Mouse (Mus musculus): ENCODE data around the gene Pkp1. TPM values are rescaled to one million over a fixed set of nuclear protein-coding genes. Genes with fewer than 3 reads are reported as not detected.

Pkp1 gene
- total and polyA plus RNA-seq, 2 experiments = 0.09 to 0.13 TPM

DNA sequence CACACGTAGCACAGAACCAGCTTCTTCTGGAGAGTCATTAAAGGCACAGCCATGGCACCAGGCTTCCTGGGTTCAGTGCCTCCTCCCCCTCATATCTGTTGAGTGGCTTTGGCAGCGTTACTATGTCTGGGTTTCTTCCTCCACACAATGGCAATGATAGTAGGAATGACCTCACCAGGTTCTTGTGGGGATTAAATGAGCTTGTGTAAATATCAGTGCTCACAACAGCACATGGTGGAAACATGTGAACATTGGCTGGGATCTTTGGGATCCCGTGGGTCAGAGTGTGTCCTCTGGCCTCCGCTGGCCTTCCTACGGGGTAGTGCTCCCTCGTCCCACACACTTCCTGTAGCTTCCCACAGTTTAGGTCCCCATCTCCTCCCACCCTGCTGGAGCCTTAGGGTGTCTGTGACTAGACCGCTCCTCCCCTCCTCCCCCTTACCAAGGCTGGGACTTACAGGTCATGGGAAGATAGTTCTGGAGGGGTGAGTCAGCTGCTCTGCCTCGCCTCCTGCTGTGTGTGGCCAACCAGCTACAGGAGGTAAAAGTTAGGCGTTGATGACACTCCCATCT lies 56.9 kb downstream of the Pkp1 start:
- H3K79me2 ChIP-seq (ENCODE audit: control insufficient read depth, insufficient read depth, low read length) = no peaks in the 10 kb centered on the region
- H3K27ac ChIP-seq (replicated peaks; ENCODE audit: insufficient read depth, low read depth, low read length) = no peak overlapping the region
- H3K27me3 ChIP-seq (ENCODE audit: control insufficient read depth, insufficient read depth, low read length) = no peaks in the 10 kb centered on the region
- no peaks in the 10 kb centered on the region for H3K36me3 ChIP-seq (ENCODE audit: control insufficient read depth, insufficient read depth, low read length)
- 48% methylated on average over 9 of the region's 9 CpGs for WGBS
- H3K9ac ChIP-seq (ENCODE audit: low read depth, low read length) = no peak overlapping the region
- no peak for TF ChIP-seq POLR2A (IDR thresholded peaks at IDR 0.05; ENCODE audit: extremely low read depth, insufficient read depth, low read length)
- TF ChIP-seq CTCF (IDR thresholded peaks at IDR 0.05; ENCODE audit: low read depth, low read length) = no peak
- no peaks in the 10 kb centered on the region for H3K4me1 ChIP-seq (ENCODE audit: control insufficient read depth, insufficient read depth, low read length)
- no peak overlapping the region for H3K4me3 ChIP-seq (ENCODE audit: insufficient read depth, low read depth, low read length)
- peak; percentile 14 for DNase-seq (ENCODE audit: extremely low read depth, low read depth, low spot score)

DNA sequence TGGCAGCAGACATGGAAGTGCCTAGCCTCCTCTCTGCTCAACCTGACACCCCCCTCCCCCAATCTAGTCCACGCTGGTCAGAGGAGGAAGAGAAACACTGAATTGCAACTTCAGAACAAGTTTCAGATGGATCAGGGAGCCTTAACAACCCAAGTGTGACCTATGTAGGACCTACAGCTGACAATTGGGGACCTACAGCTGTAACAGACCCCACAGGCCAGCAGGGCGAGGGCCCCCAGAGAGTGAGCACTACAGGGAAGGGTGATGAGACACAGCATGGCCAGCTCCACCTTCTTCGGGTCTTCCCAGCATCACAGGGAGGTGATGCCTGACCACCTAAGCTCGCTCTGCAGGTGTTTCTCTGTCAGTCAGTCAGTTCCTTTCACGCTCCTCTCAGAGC lies 57.9 kb downstream of the Pkp1 start:
- Histone ChIP-seq H3K36me3 (ENCODE audit: control insufficient read depth, insufficient read depth, low read length) (no peaks in the 10 kb centered on the region), H3K27ac (replicated peaks; ENCODE audit: insufficient read depth, low read depth, low read length) (no peak overlapping the region), H3K4me1 (ENCODE audit: control insufficient read depth, insufficient read depth, low read length) (no peaks in the 10 kb centered on the region), H3K79me2 (ENCODE audit: control insufficient read depth, insufficient read depth, low read length) (no peaks in the 10 kb centered on the region), H3K27me3 (ENCODE audit: control insufficient read depth, insufficient read depth, low read length) (no peaks in the 10 kb centered on the region), H3K4me3 (ENCODE audit: insufficient read depth, low read depth, low read length) (no peak overlapping the region), H3K9ac (ENCODE audit: low read depth, low read length) (no peak overlapping the region)
- WGBS = 77% methylated on average over 5 of the region's 5 CpGs
- no peak for DNase-seq (ENCODE audit: extremely low read depth, low read depth, low spot score)
- no peak for TF ChIP-seq POLR2A (IDR thresholded peaks at IDR 0.05; ENCODE audit: extremely low read depth, insufficient read depth, low read length)
- no peak for TF ChIP-seq CTCF (IDR thresholded peaks at IDR 0.05; ENCODE audit: low read depth, low read length)

- no peak for DNase-seq (ENCODE audit: extremely low read depth, low read depth, low spot score)
- Histone ChIP-seq H3K79me2 (ENCODE audit: control insufficient read depth, insufficient read depth, low read length) (no peaks in the 10 kb centered on the region), H3K36me3 (ENCODE audit: control insufficient read depth, insufficient read depth, low read length) (no peaks in the 10 kb centered on the region), H3K27me3 (ENCODE audit: control insufficient read depth, insufficient read depth, low read length) (no peaks in the 10 kb centered on the region), H3K27ac (replicated peaks; ENCODE audit: insufficient read depth, low read depth, low read length) (no peak overlapping the region), H3K9ac (ENCODE audit: low read depth, low read length) (no peak overlapping the region), H3K4me3 (ENCODE audit: insufficient read depth, low read depth, low read length) (no peak overlapping the region), H3K4me1 (ENCODE audit: control insufficient read depth, insufficient read depth, low read length) (no peaks in the 10 kb centered on the region)
- 91% methylated on average over 7 of the region's 7 CpGs for WGBS
- TF ChIP-seq CTCF (IDR thresholded peaks at IDR 0.05; ENCODE audit: low read depth, low read length) = no peak
- no peak for TF ChIP-seq POLR2A (IDR thresholded peaks at IDR 0.05; ENCODE audit: extremely low read depth, insufficient read depth, low read length)
These were observed 60.5 kb downstream of the Pkp1 start for GRCm38 (mm10) chr1:135858533-135858932.

- no peak overlapping the region for H3K4me3 ChIP-seq (ENCODE audit: insufficient read depth, low read depth, low read length)
- no peaks in the 10 kb centered on the region for H3K36me3 ChIP-seq (ENCODE audit: control insufficient read depth, insufficient read depth, low read length)
- H3K79me2 ChIP-seq (ENCODE audit: control insufficient read depth, insufficient read depth, low read length) = no peaks in the 10 kb centered on the region
- H3K27ac ChIP-seq (replicated peaks; ENCODE audit: insufficient read depth, low read depth, low read length) = no peak overlapping the region
- no peaks in the 10 kb centered on the region for H3K27me3 ChIP-seq (ENCODE audit: control insufficient read depth, insufficient read depth, low read length)
- DNase-seq (ENCODE audit: extremely low read depth, low read depth, low spot score) = no peak
- H3K9ac ChIP-seq (ENCODE audit: low read depth, low read length) = no peak overlapping the region
- WGBS = 65% methylated on average over 11 of the region's 11 CpGs
- TF ChIP-seq CTCF (IDR thresholded peaks at IDR 0.05; ENCODE audit: low read depth, low read length) = no peak
- TF ChIP-seq POLR2A (IDR thresholded peaks at IDR 0.05; ENCODE audit: extremely low read depth, insufficient read depth, low read length) = no peak
- H3K4me1 ChIP-seq (ENCODE audit: control insufficient read depth, insufficient read depth, low read length) = peaks cover 2% of the 10 kb centered on the region; the same call in 1 of the 2 replicates
These were observed 61.8 kb downstream of the Pkp1 start for GRCm38 (mm10) chr1:135857137-135857775.

GRCm38 (mm10) chr1:135856070-135856469 lies 62.9 kb downstream of the Pkp1 start:
- H3K4me3 ChIP-seq (ENCODE audit: insufficient read depth, low read depth, low read length) = no peak overlapping the region
- WGBS = 67% methylated on average over 4 of the region's 4 CpGs
- H3K4me1 ChIP-seq (ENCODE audit: control insufficient read depth, insufficient read depth, low read length) = peaks cover 2% of the 10 kb centered on the region; the same call in 1 of the 2 replicates
- TF ChIP-seq POLR2A (IDR thresholded peaks at IDR 0.05; ENCODE audit: extremely low read depth, insufficient read depth, low read length) (no peak), CTCF (IDR thresholded peaks at IDR 0.05; ENCODE audit: low read depth, low read length) (no peak)
- no peak overlapping the region for H3K9ac ChIP-seq (ENCODE audit: low read depth, low read length)
- no peak overlapping the region for H3K27ac ChIP-seq (replicated peaks; ENCODE audit: insufficient read depth, low read depth, low read length)
- no peaks in the 10 kb centered on the region for H3K79me2 ChIP-seq (ENCODE audit: control insufficient read depth, insufficient read depth, low read length)
- no peaks in the 10 kb centered on the region for H3K27me3 ChIP-seq (ENCODE audit: control insufficient read depth, insufficient read depth, low read length)
- H3K36me3 ChIP-seq (ENCODE audit: control insufficient read depth, insufficient read depth, low read length) = no peaks in the 10 kb centered on the region
- DNase-seq (ENCODE audit: extremely low read depth, low read depth, low spot score) = no peak

- no peaks in the 10 kb centered on the region for H3K27me3 ChIP-seq (ENCODE audit: control insufficient read depth, insufficient read depth, low read length)
- H3K27ac ChIP-seq (replicated peaks; ENCODE audit: insufficient read depth, low read depth, low read length) = no peak overlapping the region
- no peak for DNase-seq (ENCODE audit: extremely low read depth, low read depth, low spot score)
- TF ChIP-seq CTCF (IDR thresholded peaks at IDR 0.05; ENCODE audit: low read depth, low read length) (no peak), POLR2A (IDR thresholded peaks at IDR 0.05; ENCODE audit: extremely low read depth, insufficient read depth, low read length) (no peak)
- peaks cover 2% of the 10 kb centered on the region; the same call in 1 of the 2 replicates for H3K4me1 ChIP-seq (ENCODE audit: control insufficient read depth, insufficient read depth, low read length)
- H3K79me2 ChIP-seq (ENCODE audit: control insufficient read depth, insufficient read depth, low read length) = no peaks in the 10 kb centered on the region
- 93% methylated on average over 1 of the region's 1 CpGs for WGBS
- H3K36me3 ChIP-seq (ENCODE audit: control insufficient read depth, insufficient read depth, low read length) = no peaks in the 10 kb centered on the region
- H3K9ac ChIP-seq (ENCODE audit: low read depth, low read length) = no peak overlapping the region
- H3K4me3 ChIP-seq (ENCODE audit: insufficient read depth, low read depth, low read length) = no peak overlapping the region
These were observed 63.7 kb downstream of the Pkp1 start for GRCm38 (mm10) chr1:135855344-135855687.

All from liver, adult 2 months (tissue).